Mouse (Mus musculus) liver, embryonic 14.5 days (tissue): ENCODE measurements around the gene Ccdc74a.

Source experiments
- CTCF ChIP-seq: IDR thresholded peaks from 2 replicates; pipeline ENCODE4 v1.5.1; 2016; ENCODE audit warnings: antibody characterized with exemption, low read depth, control low read depth
- EP300 ChIP-seq: IDR thresholded peaks from 2 replicates; pipeline ENCODE4 v1.6.1; 2016; ENCODE audit warnings: antibody characterized with exemption, low read depth

GRCm38 (mm10) chr16:17621936-17622335, 24.3 kb upstream of the Ccdc74a start:
- no peak for TF ChIP-seq EP300
- TF ChIP-seq CTCF = no peak
